Mouse (Mus musculus) left cerebral cortex, adult 11 months (tissue): Measurements from ENCODE around the gene Nr6a1.

ENCODE experiments used
- DNase-seq: peaks from one replicate; pipeline ENCODE4 v3.0.0; 2022; ENCODE audit warnings: low spot score

Gene Nr6a1

DNA sequence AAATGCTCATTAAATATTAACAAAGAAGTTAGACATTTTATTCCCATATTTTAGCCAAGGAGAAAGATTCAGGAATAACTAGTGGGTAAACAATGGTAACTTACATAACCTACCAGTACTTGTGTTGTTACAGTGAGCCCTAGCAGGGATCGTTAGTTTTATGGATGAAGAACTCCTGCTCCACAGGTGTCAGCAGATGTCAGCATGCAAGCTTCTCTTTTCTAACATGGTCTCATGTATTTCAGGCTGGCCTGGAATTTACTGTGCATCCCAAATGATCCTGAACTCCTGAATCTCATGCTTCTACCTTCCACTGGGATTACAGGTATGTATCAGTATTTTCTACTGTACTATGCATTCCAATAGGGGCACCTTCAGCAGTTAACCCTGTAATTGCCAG, 54.8 kb downstream of the Nr6a1 start:
- no peak for DNase-seq

GRCm38 (mm10) chr2:38866711-38867110, 60.8 kb downstream of the Nr6a1 start:
- DNase-seq: no peak

DNA sequence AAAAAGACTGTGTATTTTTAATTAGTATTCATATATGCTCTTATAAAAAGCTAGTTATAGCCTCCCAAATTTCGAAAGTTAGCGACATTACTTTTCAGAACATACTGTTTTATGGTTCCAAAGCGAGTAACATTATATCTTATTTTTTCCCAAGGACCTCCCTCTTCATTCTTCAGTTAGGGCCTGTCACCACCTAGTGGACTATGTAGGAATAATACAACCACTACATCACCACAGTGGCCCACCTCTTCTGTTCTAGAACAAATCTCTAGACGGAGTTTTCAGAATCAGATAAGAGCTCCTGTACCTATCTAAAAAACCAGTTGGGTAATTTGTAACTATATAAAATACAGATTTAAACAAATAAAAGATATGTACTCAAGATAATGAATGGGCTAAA, 63.5 kb downstream of the Nr6a1 start:
- peak; percentile 2 for DNase-seq

DNA sequence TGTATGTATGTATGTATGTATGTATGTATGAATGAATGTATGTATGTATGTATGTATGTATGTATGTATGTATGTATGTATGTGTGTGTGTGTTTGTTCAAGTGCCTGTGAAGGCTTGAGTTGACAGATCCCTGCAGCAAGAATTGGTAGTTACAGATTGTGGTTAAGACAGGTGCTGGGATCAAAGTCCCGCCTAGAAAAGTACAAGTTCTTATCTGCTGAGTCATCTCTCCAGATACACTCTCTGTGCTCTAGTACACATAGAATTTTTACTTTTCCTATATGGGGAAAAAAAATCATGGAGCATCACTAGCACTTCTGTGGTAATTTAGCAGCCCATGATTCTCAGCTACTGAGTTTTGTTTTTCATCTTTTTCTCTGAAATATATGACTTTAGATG, 75.7 kb downstream of the Nr6a1 start:
- DNase-seq: no peak

DNA sequence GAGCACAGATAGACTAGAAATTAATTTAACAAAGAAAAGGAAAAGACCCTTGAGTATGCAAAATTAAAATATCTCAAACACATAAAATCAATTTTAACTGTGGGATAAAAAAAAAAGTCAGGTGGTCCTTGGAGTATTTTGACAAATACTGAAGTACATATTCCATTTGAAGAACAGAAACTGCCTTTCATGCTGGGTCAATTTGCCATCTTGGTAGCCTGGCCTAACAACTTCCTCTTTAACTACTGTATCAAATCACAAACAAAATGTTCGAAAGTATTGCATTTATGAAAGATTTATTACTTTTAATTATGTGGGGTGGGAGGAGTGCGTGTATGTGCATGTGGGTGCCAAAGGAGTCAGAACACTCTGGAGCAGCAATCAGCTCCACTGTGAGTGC, 81.2 kb downstream of the Nr6a1 start:
- no peak for DNase-seq

DNA sequence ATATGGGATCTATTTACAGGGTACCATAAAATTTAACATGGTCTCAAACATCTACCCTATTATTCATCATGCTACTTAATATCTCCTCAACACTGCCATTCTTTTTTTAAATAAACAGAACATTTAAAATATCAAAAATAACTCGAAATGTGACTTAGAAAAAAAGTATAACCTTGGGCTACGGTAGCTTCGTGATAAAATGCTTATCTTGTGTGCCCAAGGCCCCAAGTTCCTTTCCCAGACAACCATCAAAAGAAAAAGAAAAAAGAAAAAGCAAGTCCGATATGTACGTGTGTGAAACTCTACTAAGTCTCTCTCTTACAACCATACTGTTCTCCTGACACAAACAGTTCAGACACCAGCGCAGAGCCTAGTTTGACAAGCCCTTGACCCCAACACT, 92.0 kb downstream of the Nr6a1 start:
- no peak for DNase-seq

- no peak for DNase-seq
These were observed 95.5 kb downstream of the Nr6a1 start for GRCm38 (mm10) chr2:38831976-38832375.

- DNase-seq: no peak
These were observed 98.0 kb downstream of the Nr6a1 start for GRCm38 (mm10) chr2:38829521-38829920.

DNA sequence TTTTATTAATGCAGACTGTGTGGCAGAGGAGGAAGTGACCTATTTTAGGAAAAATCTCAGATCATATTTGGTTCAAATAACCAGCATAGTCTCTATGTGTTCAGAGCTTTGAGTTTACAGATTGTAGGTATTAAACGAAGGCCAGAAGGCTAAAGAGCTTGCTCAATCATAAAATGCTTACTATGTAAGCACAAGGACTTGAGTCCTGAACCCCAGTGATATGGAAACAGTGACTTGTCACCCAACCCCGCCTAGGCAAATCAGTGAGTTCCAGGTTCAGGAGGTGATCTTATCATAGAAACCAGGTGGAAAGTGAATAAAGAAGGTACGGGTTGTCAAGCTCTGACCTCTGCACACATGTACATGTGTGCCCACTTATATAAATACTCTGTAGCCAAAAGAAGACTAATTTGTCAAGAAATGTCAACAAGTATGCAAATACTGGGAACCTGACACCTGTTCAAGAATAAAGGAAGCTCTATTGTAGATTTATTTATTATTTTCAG, 99.6 kb downstream of the Nr6a1 start:
- DNase-seq: no peak

DNA sequence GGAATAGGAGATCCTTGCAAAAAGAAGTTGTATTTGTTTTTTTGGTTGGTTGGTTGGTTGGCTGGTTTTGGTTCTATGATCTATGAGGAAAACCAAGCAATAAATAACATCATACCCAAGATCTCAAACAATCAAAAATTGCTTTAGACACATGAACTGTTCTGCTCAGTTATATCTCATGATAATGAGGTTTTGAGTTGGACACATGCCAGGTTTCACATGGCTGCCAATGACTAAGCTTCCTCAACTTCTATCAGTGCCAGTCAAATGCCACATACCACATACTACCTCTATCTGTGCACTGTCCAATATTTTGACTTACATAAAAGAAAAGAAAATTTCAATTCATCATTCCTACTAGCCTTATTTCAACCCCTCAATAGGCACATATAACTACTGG, 101.3 kb downstream of the Nr6a1 start:
- no peak for DNase-seq

DNA sequence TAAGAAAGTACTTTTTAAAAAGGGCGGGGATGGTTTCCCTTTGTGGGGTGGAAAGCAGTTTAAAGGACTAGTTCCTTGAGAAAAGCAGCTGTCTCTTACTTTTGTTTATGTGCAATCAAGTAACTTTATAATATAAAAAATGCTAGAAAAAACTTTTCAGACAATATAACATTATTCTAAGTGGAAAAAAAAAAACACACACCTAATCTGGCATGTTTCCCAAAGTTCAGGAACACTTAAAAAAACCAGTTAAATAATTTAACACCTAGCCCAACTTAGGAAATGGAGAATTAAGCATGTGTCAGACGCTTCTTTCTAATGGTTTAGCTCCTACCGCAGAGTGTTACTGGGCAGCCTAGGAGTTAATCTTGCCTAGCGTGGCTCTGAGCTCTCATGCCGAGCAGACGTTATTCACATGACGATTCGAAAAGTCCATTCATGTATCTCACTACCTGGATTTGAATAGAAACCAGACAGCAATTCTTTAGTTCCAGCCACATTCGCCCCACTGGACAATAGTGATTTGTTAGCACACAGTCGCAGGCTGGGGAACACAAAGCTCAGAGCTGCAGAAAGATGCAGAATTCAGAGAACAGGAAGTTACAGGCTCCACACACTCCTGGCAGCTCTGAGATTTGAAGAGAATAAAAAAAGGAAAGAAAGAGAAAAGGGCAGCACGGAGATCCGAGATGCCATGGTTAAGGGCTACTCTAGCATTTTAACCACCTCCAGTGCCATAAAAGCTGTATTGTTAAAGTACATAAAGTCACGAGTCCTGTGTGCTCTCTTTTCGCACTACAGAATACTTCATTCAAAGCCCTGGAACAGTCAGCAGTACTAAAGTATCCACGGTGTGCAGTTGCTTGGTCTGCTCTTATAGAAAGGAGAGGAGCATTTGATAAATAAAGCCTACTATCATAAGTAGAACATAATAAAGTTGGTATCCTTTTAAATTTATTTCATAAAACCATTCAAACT, 102.4 kb downstream of the Nr6a1 start:
- no peak for DNase-seq

DNA sequence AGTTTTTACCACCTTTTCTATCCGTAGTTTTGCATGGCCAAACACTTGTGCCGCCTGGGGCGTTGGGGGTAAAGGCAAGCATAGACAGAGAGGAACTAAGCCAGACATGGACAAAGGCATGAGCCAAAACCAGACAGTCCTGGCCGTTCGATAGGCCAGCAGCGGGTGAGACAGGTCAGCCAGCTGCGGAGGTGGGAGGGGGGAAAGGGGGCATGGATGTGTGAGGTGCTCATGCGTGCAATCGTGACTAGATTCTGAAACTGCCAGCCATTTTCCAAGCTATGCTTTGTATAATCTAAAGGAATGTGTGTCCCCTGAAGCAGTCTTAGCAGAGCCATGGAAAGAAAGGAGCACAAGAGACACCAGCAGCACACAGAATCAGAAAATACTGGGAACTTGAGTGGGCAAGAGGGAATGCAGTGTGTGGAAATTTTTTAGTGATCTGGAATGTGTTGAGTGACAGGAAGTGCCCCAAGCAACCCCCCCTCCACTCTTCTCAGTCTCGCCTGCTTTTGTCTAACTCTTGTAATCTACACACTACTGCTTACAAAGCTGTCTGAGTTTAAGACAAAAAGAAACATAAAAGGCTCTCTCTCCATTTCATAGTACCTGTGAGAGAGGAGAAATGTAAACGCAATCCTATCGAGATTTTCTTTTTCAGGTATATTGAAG, 103.4 kb downstream of the Nr6a1 start:
- DNase-seq: no peak

DNA sequence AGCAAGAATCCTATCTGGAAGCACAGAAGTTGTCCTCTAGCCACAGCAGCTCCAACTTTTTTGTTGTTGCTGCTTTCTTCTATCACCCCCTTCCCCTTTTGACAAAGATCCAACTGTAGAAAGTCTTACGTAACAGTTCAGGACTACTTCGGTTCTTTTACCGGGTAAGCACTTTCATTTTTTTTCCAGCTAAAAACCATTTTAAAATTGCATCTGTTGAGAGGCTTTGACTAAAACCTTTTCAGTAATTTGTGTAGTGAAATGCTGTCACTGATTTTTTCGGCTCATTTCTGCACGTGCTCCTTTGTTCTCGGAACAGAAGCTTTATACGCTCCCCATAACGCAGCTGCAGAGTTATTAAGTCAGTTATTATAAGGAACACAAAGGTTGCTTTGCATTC, 104.1 kb downstream of the Nr6a1 start:
- no peak for DNase-seq

- no peak for DNase-seq
These were observed 104.5 kb downstream of the Nr6a1 start for GRCm38 (mm10) chr2:38822995-38823394.

- no peak for DNase-seq
These were observed 110.0 kb downstream of the Nr6a1 start for GRCm38 (mm10) chr2:38817487-38817886.

- DNase-seq: peak; percentile 16
These were observed 130.3 kb downstream of the Nr6a1 start for GRCm38 (mm10) chr2:38797087-38797624.

DNA sequence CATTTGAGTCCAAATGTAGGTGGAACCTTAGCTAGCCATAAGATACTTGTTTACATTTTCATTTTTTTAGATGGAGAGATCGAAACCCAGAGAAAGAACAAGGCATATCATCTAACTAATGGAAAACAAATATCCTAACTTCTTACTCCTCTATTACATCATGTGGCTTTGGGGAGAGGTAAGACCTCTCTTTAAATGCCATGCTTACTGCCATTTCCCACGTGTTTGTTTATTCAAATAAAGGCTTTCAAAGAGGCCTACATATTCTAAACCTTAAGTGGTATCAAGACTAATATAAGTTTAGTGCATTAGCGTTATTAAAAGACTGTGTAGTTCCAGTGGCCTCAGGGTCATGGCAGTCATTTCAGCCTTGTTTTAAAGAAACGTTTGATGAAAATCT, 140.2 kb downstream of the Nr6a1 start:
- no peak for DNase-seq

DNA sequence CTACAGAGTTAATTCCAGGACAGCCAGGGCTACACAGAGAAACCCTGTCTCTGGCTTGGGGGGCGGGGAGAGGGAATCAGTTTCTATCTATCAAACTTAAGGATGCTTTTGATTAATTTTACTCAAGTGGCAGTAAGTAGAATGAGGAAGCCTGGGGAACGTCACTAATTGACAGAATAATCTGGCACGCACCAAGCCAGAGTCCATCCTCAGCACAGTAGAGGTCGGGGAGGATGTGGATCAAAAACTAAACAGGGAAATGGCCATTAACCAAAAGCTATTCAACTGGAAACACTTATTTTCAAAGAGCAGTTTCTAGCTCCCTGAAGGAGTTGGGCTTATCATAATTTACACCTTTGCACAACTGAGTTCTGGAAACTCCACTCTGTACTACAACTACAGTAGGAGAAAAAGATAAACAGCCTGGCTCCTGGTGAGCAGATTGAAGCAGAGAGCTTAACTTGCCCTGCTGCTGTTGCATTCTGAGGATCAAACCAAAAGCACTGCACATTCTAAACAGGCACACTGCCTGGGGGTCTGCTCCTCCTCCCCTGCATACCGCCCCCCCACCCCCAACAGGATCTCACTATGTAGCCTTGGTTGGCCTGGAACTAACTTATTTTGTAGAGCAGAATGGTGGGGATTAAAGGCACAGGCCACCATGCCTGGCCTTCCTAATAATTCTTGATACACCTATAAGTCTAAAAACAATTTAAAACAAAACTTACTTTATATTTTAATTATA, 141.1 kb downstream of the Nr6a1 start:
- DNase-seq: no peak

DNA sequence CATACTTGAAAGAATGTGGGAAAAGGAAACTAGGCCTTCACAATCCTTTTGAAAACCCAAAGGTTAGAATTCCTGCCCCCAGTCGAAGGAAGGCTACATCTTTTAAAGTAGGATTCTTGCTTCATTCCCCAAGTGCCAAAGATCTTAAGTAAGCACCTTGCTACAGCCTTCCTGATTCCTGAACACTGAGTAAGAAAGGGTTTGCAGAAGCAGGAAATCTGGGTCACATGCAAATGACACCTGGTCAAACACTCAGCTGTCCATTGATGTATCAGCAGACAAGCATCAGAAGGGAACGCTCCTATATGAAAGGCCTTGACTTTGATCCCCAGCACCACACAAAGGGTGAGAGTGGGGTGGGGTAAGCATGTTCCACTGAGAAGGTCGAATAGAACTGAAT, 142.4 kb downstream of the Nr6a1 start:
- DNase-seq: no peak

- DNase-seq: no peak
These were observed 143.1 kb downstream of the Nr6a1 start for GRCm38 (mm10) chr2:38784396-38784795.

- no peak for DNase-seq
These were observed 144.1 kb downstream of the Nr6a1 start for GRCm38 (mm10) chr2:38783364-38783763.

DNA sequence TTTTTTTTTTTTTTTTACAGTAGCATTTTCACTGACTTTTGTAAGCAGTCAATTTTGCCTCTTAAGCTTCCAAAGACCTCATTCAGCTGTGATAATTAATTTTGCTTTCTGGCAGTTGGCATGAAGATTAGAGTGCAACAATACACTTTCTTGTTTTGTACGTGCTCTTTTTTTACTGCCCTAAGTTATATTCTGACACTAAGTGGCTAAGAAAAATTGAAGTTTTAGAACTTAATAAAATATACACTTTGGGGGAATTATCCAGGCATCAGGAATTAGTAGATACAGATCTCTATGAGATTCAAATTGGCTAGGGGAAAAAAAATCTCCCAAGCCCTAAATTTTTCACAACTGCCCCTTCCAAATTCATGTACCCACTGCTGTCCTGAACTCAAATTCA, 144.8 kb downstream of the Nr6a1 start:
- DNase-seq: no peak
